Mouse (Mus musculus) layer of hippocampus, postnatal 36 days (tissue): ENCODE measurements around the gene Unkl. TPM values are rescaled to one million over a fixed set of nuclear protein-coding genes. Genes with fewer than 3 reads are reported as not detected.

Experiments
- DNase-seq, 2 experiments: peaks; one replicate each; pipeline ENCODE4 v3.0.0; 2022
- total RNA-seq, 2 experiments: library from RNA; stranded (reverse); gene quantifications; 2 replicates each; pipeline ENCODE4 v1.2.3; 2021

Unkl gene
- 10 to 100 TPM; 39.4 to 44.6 TPM for total RNA-seq

GRCm38 (mm10) chr17:25188150-25189031 lies at the start of gene Unkl:
Gene Unkl, plus strand, starts transcription at chr17:25188397.
- peak; percentile 64 to 66 for DNase-seq

GRCm38 (mm10) chr17:25138803-25139202 lies 49.4 kb upstream of the Unkl start:
- DNase-seq, result no peak

GRCm38 (mm10) chr17:25139960-25140359 lies 48.2 kb upstream of the Unkl start:
- DNase-seq, result no peak

GRCm38 (mm10) chr17:25162161-25162560 lies 26.0 kb upstream of the Unkl start, which contains the start of gene Ccdc154:
Gene Ccdc154, plus strand, starts transcription at chr17:25162461.
- no peak for DNase-seq

- DNase-seq, result no peak
Measured at GRCm38 (mm10) chr17:25163387-25163786, 24.8 kb upstream of the Unkl start.

GRCm38 (mm10) chr17:25164770-25165169 lies 23.4 kb upstream of the Unkl start:
- DNase-seq, result no peak

GRCm38 (mm10) chr17:25165970-25166671 lies 22.1 kb upstream of the Unkl start:
- DNase-seq, result no peak

GRCm38 (mm10) chr17:25169706-25170105 lies 18.5 kb upstream of the Unkl start:
- no peak for DNase-seq

GRCm38 (mm10) chr17:25172558-25172957 lies 15.6 kb upstream of the Unkl start:
- DNase-seq, result no peak

- no peak for DNase-seq
Measured at GRCm38 (mm10) chr17:25175411-25175810, 12.8 kb upstream of the Unkl start, which contains the start of gene Gm38655. Gene Gm38655, minus strand, starts transcription at chr17:25175471.

- no peak for DNase-seq
Measured at GRCm38 (mm10) chr17:25183232-25183631, 5.0 kb upstream of the Unkl start.

- peak; percentile 97 to 98 for DNase-seq
Measured at GRCm38 (mm10) chr17:25184129-25184691, 4.0 kb upstream of the Unkl start, which contains the start of gene BC003965. Gene BC003965, plus strand, starts transcription at chr17:25184554.

- no peak for DNase-seq
Measured at GRCm38 (mm10) chr17:25184961-25185360, 3.2 kb upstream of the Unkl start.

GRCm38 (mm10) chr17:25187784-25188149 lies 430 bp upstream of the Unkl start:
- no peak for DNase-seq

- no peak for DNase-seq
Measured at GRCm38 (mm10) chr17:25189091-25189490, 894 bp downstream of the Unkl start.

GRCm38 (mm10) chr17:25202401-25202800 lies 14.2 kb downstream of the Unkl start:
- no peak for DNase-seq

- DNase-seq, result no peak
Measured at GRCm38 (mm10) chr17:25210006-25210405, 21.8 kb downstream of the Unkl start.

- no peak for DNase-seq
Measured at GRCm38 (mm10) chr17:25210680-25211466, 22.7 kb downstream of the Unkl start.

GRCm38 (mm10) chr17:25211705-25212104 lies 23.5 kb downstream of the Unkl start:
- DNase-seq, result no peak

- DNase-seq, result no peak
Measured at GRCm38 (mm10) chr17:25215431-25215830, 27.2 kb downstream of the Unkl start.

GRCm38 (mm10) chr17:25218967-25219366 lies 30.8 kb downstream of the Unkl start:
- no peak for DNase-seq
